Mouse (Mus musculus) frontal cortex, postnatal 36 days (tissue): ENCODE data around the gene Rcbtb1.
"Not testable (repeated sequence)": the region's sequence is repeated elsewhere in the genome, so short reads cannot be mapped to it uniquely, and the experiment has no call there.

Experiments
- DNase-seq, 2 experiments: peaks; one replicate each; pipeline ENCODE4 v3.0.0; 2022; ENCODE audit warnings: low spot score in 2 of 2

Rcbtb1 gene

GRCm38 (mm10) chr14:59200711-59201603, at the start of gene Rcbtb1:
Rcbtb1 (plus strand) TSS chr14:59201209.
- DNase-seq: peak; percentile 91 to 94

DNA sequence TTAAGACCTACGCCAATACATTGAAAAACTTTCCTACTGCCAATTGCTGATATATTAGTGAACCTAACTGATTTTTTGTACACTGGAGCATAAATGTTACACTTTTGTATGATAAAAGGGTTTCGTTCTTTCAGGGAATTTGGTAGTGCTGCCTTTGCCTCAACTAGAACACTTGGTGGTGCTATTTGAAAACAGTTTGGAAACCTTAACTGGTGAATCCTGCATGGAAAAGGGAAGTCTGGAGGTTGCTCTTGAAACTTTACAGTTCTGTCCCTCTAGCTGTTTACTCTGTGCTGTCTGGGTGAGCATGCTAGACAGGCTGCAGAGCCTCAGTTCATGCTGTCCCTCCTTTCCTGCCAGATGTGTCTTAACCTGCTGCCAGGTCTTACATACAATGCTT, 45.4 kb upstream of the Rcbtb1 start:
- peak in 1 of 2 experiments; percentile 3 for DNase-seq

- no peak for DNase-seq
Observed at GRCm38 (mm10) chr14:59157016-59157698, 43.9 kb upstream of the Rcbtb1 start.

- DNase-seq: no peak
Observed at GRCm38 (mm10) chr14:59178649-59179048, 22.4 kb upstream of the Rcbtb1 start, which contains the start of gene Gm5142. Gm5142 (minus strand) TSS chr14:59178749.

GRCm38 (mm10) chr14:59182732-59183131, 18.3 kb upstream of the Rcbtb1 start:
- no peak for DNase-seq

- DNase-seq: no peak
Observed at GRCm38 (mm10) chr14:59185514-59185913, 15.5 kb upstream of the Rcbtb1 start.

GRCm38 (mm10) chr14:59186121-59186520, 14.9 kb upstream of the Rcbtb1 start:
- DNase-seq: no peak

DNA sequence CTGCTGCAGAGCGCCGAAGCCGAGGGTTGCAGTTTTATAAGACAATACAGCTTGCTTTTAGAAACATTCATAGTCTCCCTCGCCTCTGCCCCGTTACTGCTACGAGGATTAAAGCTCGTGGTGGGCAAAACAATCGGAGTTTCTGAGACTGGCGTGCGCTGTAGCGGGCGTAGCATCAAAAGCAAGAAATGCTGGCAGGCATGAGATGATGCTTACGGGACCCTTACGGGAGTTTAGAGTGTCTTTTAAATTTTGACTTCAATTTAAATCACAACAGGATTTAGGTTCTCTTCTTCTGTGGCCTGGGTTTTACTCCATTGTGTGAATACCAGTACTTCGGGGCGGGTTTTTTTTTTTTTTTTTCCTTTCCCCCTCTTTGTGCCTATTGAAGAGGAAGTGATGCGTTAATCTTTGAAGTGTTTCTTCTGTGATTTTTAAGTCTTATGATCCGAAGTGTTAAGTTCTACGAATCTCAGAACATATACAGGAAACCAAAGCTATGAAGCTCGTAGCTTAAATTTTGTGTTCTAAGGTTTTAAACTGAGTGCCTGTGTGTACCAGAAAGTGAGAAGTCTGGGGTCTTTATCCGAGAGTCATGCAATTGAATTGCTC, 701 bp downstream of the Rcbtb1 start:
- DNase-seq: no peak

- no peak for DNase-seq
Observed at GRCm38 (mm10) chr14:59205461-59205860, 4.5 kb downstream of the Rcbtb1 start.

DNA sequence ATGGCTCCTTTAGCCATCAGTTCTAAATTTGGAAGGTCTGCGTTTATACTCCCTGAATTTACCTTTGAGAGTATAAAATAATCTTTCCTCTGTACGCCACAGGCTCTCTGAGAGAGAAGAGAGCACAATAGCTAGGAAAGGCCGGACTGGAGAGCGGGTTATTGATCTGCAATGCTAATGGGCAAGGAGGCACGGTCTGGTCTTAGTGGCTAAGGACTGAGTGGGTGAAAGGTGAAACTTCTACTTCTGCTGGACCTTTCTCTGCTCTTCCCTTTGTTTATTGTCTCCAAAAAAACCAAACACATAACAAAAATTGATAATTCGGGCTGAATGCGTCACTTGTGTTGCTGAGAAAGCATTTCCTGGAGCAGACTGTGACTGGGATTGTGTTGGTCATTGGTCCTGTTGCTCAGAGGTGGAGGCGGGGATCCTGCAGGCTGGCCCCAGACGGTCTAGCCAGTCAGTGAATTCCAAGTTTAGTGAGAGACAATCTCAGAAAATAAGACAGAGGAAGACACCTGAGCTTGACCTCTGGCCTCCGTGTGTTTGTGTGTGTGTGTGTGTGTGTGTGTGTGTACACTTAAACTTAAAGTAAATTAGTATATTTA, 5.1 kb downstream of the Rcbtb1 start:
- DNase-seq: no peak

- no peak for DNase-seq
Observed at GRCm38 (mm10) chr14:59209003-59209402, 8.0 kb downstream of the Rcbtb1 start.

DNA sequence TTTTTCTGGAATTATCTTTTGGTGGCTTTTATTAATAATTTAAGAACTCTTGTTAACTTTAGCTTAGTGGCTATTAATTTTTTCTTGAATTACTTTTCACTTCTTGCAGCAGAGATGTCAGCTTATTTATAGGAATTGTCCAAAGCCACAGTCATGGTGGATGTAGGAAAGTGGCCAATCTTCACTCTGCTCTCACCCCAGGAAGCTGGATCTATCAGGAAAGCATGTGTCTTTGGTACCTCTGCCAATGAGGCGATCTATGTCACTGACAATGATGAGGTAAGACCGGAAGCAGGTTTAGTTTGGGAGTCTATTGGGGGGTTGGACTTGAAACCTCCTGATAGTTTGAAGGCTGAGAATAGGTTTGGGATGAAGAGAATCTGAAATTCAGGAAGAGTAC, 8.8 kb downstream of the Rcbtb1 start:
- DNase-seq: no peak

DNA sequence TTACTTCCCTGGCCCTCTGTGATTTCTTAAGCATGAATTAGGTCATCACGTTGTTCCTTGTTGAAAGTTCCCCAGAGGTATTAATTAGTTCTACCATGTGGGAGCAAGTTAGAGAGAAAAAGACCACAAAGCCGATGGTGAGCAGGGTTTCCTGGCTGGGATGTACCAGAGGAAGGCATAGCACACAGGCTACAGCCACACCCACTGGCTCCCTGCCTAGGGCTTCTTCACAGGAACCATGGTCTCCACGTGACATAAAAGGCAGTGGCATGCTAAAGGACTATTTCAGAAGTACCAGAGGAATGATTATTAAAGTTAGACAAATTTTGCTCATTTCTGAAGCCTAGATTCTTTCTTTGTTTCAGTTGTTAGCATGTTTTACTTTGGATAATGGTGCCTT, 18.2 kb downstream of the Rcbtb1 start:
- DNase-seq: no peak

DNA sequence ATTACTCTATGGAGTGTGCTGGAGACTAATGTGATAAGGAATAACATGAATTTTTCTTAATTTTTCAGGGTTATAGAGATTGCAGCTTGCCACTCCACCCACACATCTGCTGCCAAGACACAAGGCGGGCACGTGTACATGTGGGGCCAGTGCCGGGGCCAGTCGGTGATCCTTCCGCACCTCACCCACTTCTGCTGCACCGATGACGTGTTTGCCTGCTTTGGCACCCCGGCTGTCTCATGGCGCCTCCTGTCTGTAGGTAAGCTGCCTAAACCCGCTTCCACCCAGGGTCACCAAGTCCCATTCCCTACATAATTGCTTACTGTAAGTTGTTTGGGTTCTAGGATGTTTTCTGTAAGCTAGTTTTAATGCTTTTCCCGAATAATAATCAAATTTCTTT, 25.2 kb downstream of the Rcbtb1 start:
- no peak for DNase-seq

DNA sequence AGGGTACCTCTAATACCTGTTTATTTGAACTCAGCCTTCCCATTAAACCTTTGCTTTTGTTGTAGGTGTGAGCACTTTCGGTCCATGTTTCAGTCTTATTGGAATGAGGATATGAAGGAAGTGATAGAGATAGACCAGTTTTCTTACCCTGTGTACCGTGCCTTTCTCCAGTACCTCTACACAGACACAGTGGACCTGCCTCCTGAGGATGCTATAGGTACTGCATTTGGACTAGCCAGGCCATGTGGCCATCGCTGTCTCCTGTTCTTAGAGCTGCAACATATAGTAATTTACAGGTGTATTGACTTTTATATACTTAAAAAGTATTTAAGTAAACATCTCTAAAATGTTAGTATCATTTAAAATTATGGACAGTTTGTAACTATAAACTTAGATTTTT, 28.8 kb downstream of the Rcbtb1 start:
- no peak for DNase-seq

GRCm38 (mm10) chr14:59230331-59230966, 29.4 kb downstream of the Rcbtb1 start:
- no peak for DNase-seq

DNA sequence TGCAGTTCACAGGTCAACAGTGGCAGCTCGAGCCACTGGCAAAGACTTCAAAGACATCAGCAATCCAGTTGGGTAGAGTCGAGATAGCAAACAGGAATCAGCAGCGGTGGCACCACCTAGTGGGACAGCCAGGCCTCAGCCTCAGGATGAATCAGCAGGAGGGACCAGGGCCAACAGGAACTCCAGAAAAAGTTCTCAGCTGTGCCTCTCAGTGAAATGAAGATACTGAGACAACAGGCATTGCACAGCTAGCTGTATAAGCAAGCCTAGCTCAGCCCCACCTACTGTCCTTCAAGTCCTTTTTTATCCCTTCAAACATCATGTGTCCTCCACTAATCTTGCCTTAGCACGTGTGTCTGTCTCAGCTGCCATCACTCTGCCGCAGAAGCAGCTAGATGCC, 31.0 kb downstream of the Rcbtb1 start:
- peak in 1 of 2 experiments; percentile 16 for DNase-seq

GRCm38 (mm10) chr14:59233635-59234034, 32.6 kb downstream of the Rcbtb1 start:
- no peak for DNase-seq

DNA sequence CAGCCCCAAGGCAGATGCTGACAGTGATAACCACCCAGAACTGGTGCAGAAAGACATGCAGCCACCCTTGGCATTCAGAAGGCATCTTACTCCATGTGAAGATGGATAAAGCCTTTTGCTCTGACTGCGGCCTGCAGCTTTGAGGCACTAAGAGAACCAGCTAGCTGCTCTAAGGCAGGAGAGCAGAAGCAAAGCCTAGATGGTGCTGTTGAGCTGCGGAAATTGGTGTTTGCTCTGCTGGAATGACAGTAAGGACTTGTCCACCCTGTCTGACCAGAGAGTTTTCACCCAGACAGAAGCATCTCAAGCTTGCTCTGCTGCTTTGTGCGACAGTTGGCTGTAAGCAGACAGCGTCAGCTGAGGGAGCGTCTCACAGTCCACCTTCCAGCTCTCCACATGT, 49.3 kb downstream of the Rcbtb1 start:
- peak in 1 of 2 experiments; percentile 49 for DNase-seq

DNA sequence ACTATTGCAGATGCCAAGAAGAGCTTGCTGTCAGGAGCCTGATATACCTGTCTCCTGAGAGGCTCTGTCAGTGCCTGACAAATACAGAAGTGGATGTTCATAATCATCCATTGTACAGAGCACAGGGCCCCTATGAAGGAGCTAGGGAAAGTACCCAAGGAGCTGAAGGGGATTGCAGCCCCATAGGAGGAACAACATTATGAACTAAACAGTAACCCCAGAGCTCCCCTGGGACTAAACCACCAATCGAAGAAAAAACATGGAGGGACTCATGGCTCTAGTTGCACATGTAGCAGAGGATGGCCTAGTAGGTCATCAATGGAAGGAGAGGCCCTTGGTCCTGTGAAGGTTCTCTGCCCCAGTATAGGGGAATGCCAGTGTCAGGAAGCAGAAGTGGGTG, 54.9 kb downstream of the Rcbtb1 start:
- not testable (repeated sequence) for DNase-seq

DNA sequence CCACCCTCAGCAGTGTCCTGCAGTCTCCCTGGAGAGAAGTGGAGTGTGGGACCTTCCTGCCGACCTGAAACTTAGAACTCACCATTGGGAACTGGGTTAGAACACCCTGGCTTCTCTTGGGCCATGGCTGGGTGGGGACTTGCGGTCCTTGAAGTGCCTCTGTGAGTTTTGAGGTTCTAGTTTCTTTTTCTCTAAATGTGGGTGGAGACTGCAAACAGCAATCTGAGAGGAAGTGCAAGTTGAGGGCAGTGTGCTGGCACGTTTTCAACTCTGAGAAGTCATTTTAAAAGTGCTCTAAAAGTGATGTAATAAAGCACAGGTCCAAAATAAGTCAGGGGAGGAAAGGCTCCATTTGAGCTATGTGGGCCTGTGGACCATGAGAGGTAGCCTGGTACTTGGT, 59.0 kb downstream of the Rcbtb1 start, which contains the start of gene Gm6904:
TSS of gene Gm6904 (minus strand) at position 161 of the 400 bp plus-strand sequence.
- DNase-seq: no peak
